Mouse (Mus musculus): Measurements from ENCODE around the gene Cfap298.
A peak's percentile ranks its signal among the peaks of the same experiment; 100 is the strongest.

Cfap298 gene

GRCm38 (mm10) chr16:90934687-90935328, at the start of gene Cfap298:
Gene Cfap298 (minus strand): TSS chr16:90935114.
- DNase-seq = peak; percentile 94

GRCm38 (mm10) chr16:90971004-90971403, 36.1 kb upstream of the Cfap298 start:
- no peak for DNase-seq

- peak in 1 of 2 experiments; percentile 19 for DNase-seq
These were observed 31.3 kb upstream of the Cfap298 start for GRCm38 (mm10) chr16:90966241-90966640.

- DNase-seq = no peak
These were observed 29.4 kb upstream of the Cfap298 start for GRCm38 (mm10) chr16:90964302-90964701.

GRCm38 (mm10) chr16:90963866-90964265, 29.0 kb upstream of the Cfap298 start:
- DNase-seq = no peak

- no peak for DNase-seq
These were observed 28.3 kb upstream of the Cfap298 start for GRCm38 (mm10) chr16:90963231-90963630.

- DNase-seq = no peak
These were observed 23.6 kb upstream of the Cfap298 start for GRCm38 (mm10) chr16:90958301-90959085.

- DNase-seq = no peak
These were observed 20.6 kb upstream of the Cfap298 start for GRCm38 (mm10) chr16:90955494-90955893.

- no peak for DNase-seq
These were observed 18.9 kb upstream of the Cfap298 start for GRCm38 (mm10) chr16:90953770-90954169.

- no peak for DNase-seq
These were observed 18.2 kb upstream of the Cfap298 start for GRCm38 (mm10) chr16:90953147-90953546.

GRCm38 (mm10) chr16:90950354-90950963, 15.5 kb upstream of the Cfap298 start:
- DNase-seq = peak; percentile 47 to 77

- no peak for DNase-seq
These were observed 12.1 kb upstream of the Cfap298 start for GRCm38 (mm10) chr16:90946977-90947376.

- no peak for DNase-seq
These were observed 6.3 kb upstream of the Cfap298 start for GRCm38 (mm10) chr16:90941246-90941645.

- DNase-seq = peak; percentile 66 to 71
These were observed 674 bp downstream of the Cfap298 start for GRCm38 (mm10) chr16:90934193-90934686.

- no peak for DNase-seq
These were observed 1.3 kb downstream of the Cfap298 start for GRCm38 (mm10) chr16:90933534-90934176.

GRCm38 (mm10) chr16:90927446-90927845, 7.5 kb downstream of the Cfap298 start:
- peak; percentile 48 to 59 for DNase-seq

GRCm38 (mm10) chr16:90925461-90925860, 9.5 kb downstream of the Cfap298 start:
- peak; percentile 70 to 72 for DNase-seq

- peak; percentile 52 to 59 for DNase-seq
These were observed 10.1 kb downstream of the Cfap298 start for GRCm38 (mm10) chr16:90924606-90925370.

- no peak for DNase-seq
These were observed 13.3 kb downstream of the Cfap298 start for GRCm38 (mm10) chr16:90921471-90922159.

- no peak for DNase-seq
These were observed 17.8 kb downstream of the Cfap298 start for GRCm38 (mm10) chr16:90917156-90917555.

GRCm38 (mm10) chr16:90916040-90916481, 18.9 kb downstream of the Cfap298 start:
- DNase-seq = peak; percentile 41 to 43
